In the genomic region with DNA sequence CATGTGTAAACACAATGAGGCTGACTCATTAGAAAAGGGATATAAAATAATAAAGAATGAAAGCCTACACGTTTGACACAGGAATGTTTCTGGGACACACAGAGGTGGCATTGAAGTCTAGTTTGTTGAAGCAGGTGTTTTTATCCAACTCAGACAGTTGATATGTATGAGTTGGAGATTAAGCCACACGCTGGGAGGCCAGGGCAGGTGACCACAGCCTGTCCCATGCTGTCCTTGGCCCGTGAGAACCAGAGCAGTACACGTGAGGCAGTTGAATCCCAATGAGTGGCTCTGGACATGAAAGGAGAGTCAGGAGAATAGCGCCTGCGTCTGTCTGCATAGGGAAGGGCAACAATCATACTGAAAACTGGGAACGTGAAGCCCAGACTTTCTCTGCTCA, we compare ENCODE assay signal across 24 mouse cellular contexts. TPM values are rescaled to one million over a fixed set of nuclear protein-coding genes. Genes with fewer than 3 reads are reported as not detected.
DNase-seq lines count a peak whose midpoint lies in the region; ATAC-seq lines count a peak whose summit lies in the region.
"Had no signal": no experiment of that assay in that cellular context is flagged by ENCODE, and none has a peak within 500 bp of the region (broad histone marks: within the 10 kb centered on the region; RNA-seq: fewer than 3 reads in every experiment).

No protein-coding gene starts in this region.

- no peak overlapping the region for H3K4me3 ChIP-seq in embryonic facial prominence, embryonic 12.5 days
- no peak overlapping the region for H3K4me3 ChIP-seq in embryonic facial prominence, embryonic 10.5 days
- H3K4me3 ChIP-seq in heart, embryonic 14.5 days (ENCODE audit: control insufficient read depth in 1 of 2, insufficient read depth in 1 of 2, low read depth in 1 of 2, low read length in 2 of 2) = no peak overlapping the region
- no peak overlapping the region for H3K4me3 ChIP-seq in embryonic facial prominence, embryonic 14.5 days (ENCODE audit: low read depth, low read length)
- no peak overlapping the region for H3K4me3 ChIP-seq in stomach, embryonic 16.5 days (replicated peaks; ENCODE audit: low read length)
- H3K4me3 ChIP-seq: embryonic facial prominence, embryonic 13.5 days; erythroblast, embryonic 14.5 days; forebrain, embryonic 15.5 days; hindbrain, embryonic 10.5 days had no signal

- DNase-seq in embryonic facial prominence, embryonic 10.5 days (ENCODE audit: low spot score) = no peak
- DNase-seq in heart, postnatal 4 days = no peak
- no peak for DNase-seq in embryonic facial prominence, embryonic 14.5 days (ENCODE audit: low spot score)
- no peak for DNase-seq in ovary, postnatal 10 days (ENCODE audit: low spot score)
- DNase-seq: adrenal gland, adult 8-10 months; adrenal gland, postnatal 36 days; B cell, adult 2 months; cerebellum, adult 11 months; cerebellum, adult 8-10 months; cerebellum, postnatal 14 days; embryo, embryonic 11 days; gastrocnemius, postnatal 10 days had no signal

- H3K27ac ChIP-seq in embryonic facial prominence, embryonic 12.5 days = 0 out of 2 replicates have a peak overlapping the region, but pooled peaks have one; percentile 70
- no peak overlapping the region for H3K27ac ChIP-seq in embryonic facial prominence, embryonic 10.5 days (replicated peaks)
- H3K27ac ChIP-seq in heart, embryonic 14.5 days (replicated peaks in 1 of 2; ENCODE audit: control insufficient read depth in 1 of 2, insufficient read depth in 1 of 2, low read depth in 2 of 2, low read length in 2 of 2) = peak overlapping the region; percentile 45 to 48; a peak in 3 of 4 replicates
- peak overlapping the region; percentile 11; the same call in 1 of the 2 replicates for H3K27ac ChIP-seq in embryonic facial prominence, embryonic 14.5 days (replicated peaks; ENCODE audit: low read depth, low read length)
- H3K27ac ChIP-seq in stomach, embryonic 16.5 days (ENCODE audit: low read length) = no peak overlapping the region
- H3K27ac ChIP-seq: forebrain, embryonic 15.5 days; hindbrain, embryonic 10.5 days; hindbrain, embryonic 14.5 days had no signal

- no peak overlapping the region for H3K4me2 ChIP-seq in embryonic facial prominence, embryonic 12.5 days (replicated peaks)
- no peak overlapping the region for H3K4me2 ChIP-seq in heart, embryonic 14.5 days (ENCODE audit: low read length)
- H3K4me2 ChIP-seq in embryonic facial prominence, embryonic 14.5 days (ENCODE audit: low read depth, low read length) = no peak overlapping the region
- H3K4me2 ChIP-seq in stomach, embryonic 16.5 days (ENCODE audit: low read depth, low read length) = no peak overlapping the region
- H3K4me2 ChIP-seq: embryonic facial prominence, embryonic 13.5 days; forebrain, embryonic 15.5 days; hindbrain, embryonic 14.5 days had no signal

- 78% methylated on average over 7 of the region's 7 CpGs for WGBS in embryonic facial prominence, embryonic 12.5 days
- WGBS in embryonic facial prominence, embryonic 10.5 days = 89% methylated on average over 7 of the region's 7 CpGs
- WGBS in heart, embryonic 14.5 days = 75% methylated on average over 7 of the region's 7 CpGs
- 74% methylated on average over 7 of the region's 7 CpGs for WGBS in embryonic facial prominence, embryonic 14.5 days
- whole genome bisulfite sequencing in stomach, embryonic 16.5 days = 64% methylated on average over 7 of the region's 7 CpGs

- H3K9me3 ChIP-seq in embryonic facial prominence, embryonic 12.5 days = no peaks in the 10 kb centered on the region
- H3K9me3 ChIP-seq in embryonic facial prominence, embryonic 10.5 days = no peaks in the 10 kb centered on the region
- no peaks in the 10 kb centered on the region for H3K9me3 ChIP-seq in heart, embryonic 14.5 days (ENCODE audit: control insufficient read depth, low read length)
- no peaks in the 10 kb centered on the region for H3K9me3 ChIP-seq in embryonic facial prominence, embryonic 14.5 days (ENCODE audit: control insufficient read depth, low read length)
- no peaks in the 10 kb centered on the region for H3K9me3 ChIP-seq in stomach, embryonic 16.5 days (replicated peaks; ENCODE audit: control insufficient read depth, low read length)
- H3K9me3 ChIP-seq: embryonic facial prominence, embryonic 13.5 days; forebrain, embryonic 15.5 days; G1E; hindbrain, embryonic 10.5 days had no signal

- ATAC-seq in embryonic facial prominence, embryonic 12.5 days (ENCODE audit: insufficient number of reproducible peaks, insufficient read depth, low FRiP score, low TSS enrichment) = no peak
- no peak for ATAC-seq in heart, embryonic 14.5 days (ENCODE audit: insufficient number of reproducible peaks, insufficient read depth, low FRiP score, low read depth)
- ATAC-seq in embryonic facial prominence, embryonic 14.5 days (ENCODE audit: low read depth) = no peak
- ATAC-seq in stomach, embryonic 16.5 days (ENCODE audit: insufficient read depth, low FRiP score) = peak; percentile 65; the same call in 1 of the 2 replicates
- ATAC-seq: CD4-positive, CD25-positive, alpha-beta regulatory T cell, adult 4 months; forebrain, embryonic 15.5 days; intestine, embryonic 16.5 days had no signal

- H3K36me3 ChIP-seq in embryonic facial prominence, embryonic 12.5 days = no peaks in the 10 kb centered on the region
- H3K36me3 ChIP-seq in embryonic facial prominence, embryonic 10.5 days (replicated peaks) = no peaks in the 10 kb centered on the region
- no peaks in the 10 kb centered on the region for H3K36me3 ChIP-seq in heart, embryonic 14.5 days (ENCODE audit: control insufficient read depth, insufficient read depth, low read length)
- no peaks in the 10 kb centered on the region for H3K36me3 ChIP-seq in embryonic facial prominence, embryonic 14.5 days (ENCODE audit: control insufficient read depth, insufficient read depth, low read length)
- no peaks in the 10 kb centered on the region for H3K36me3 ChIP-seq in stomach, embryonic 16.5 days (ENCODE audit: control insufficient read depth, insufficient read depth, low read length)
- H3K36me3 ChIP-seq: embryonic facial prominence, embryonic 13.5 days; forebrain, embryonic 15.5 days; G1E; hindbrain, embryonic 10.5 days had no signal

- H3K27me3 ChIP-seq in embryonic facial prominence, embryonic 12.5 days = no peaks in the 10 kb centered on the region
- H3K27me3 ChIP-seq in embryonic facial prominence, embryonic 10.5 days (replicated peaks; ENCODE audit: low read depth, poor library complexity, severe bottlenecking) = no peaks in the 10 kb centered on the region
- no peaks in the 10 kb centered on the region for H3K27me3 ChIP-seq in heart, embryonic 14.5 days (ENCODE audit: control insufficient read depth, insufficient read depth, low read length)
- H3K27me3 ChIP-seq in embryonic facial prominence, embryonic 14.5 days (replicated peaks; ENCODE audit: control insufficient read depth, insufficient read depth, low read length) = no peaks in the 10 kb centered on the region
- H3K27me3 ChIP-seq in stomach, embryonic 16.5 days (ENCODE audit: control insufficient read depth, insufficient read depth, low read length) = no peaks in the 10 kb centered on the region
- H3K27me3 ChIP-seq: embryonic facial prominence, embryonic 13.5 days; forebrain, embryonic 15.5 days had no signal

- H3K9ac ChIP-seq in embryonic facial prominence, embryonic 12.5 days = no peak overlapping the region
- no peak overlapping the region for H3K9ac ChIP-seq in heart, embryonic 14.5 days (ENCODE audit: low read length)
- no peak overlapping the region for H3K9ac ChIP-seq in embryonic facial prominence, embryonic 14.5 days (ENCODE audit: low read depth, low read length)
- H3K9ac ChIP-seq in stomach, embryonic 16.5 days (ENCODE audit: low read length) = no peak overlapping the region
- H3K9ac ChIP-seq: embryonic facial prominence, embryonic 13.5 days; forebrain, embryonic 15.5 days; hindbrain, embryonic 14.5 days had no signal

- peaks cover 25% of the 10 kb centered on the region for H3K4me1 ChIP-seq in embryonic facial prominence, embryonic 12.5 days
- peaks cover 10% of the 10 kb centered on the region for H3K4me1 ChIP-seq in embryonic facial prominence, embryonic 10.5 days
- peaks cover 8 to 15% of the 10 kb centered on the region in 2 experiments; a peak in 3 of 4 replicates for H3K4me1 ChIP-seq in heart, embryonic 14.5 days (ENCODE audit: control insufficient read depth in 2 of 2, insufficient read depth in 2 of 2, low read length in 2 of 2)
- peaks cover 18% of the 10 kb centered on the region for H3K4me1 ChIP-seq in embryonic facial prominence, embryonic 14.5 days (ENCODE audit: control insufficient read depth, insufficient read depth, low read length)
- H3K4me1 ChIP-seq in stomach, embryonic 16.5 days (ENCODE audit: control insufficient read depth, insufficient read depth, low read length) = peaks cover 11% of the 10 kb centered on the region

RNA-seq across cellular contexts. Expression of gene Ankrd55, which starts 38.2 kb away (rescaled TPM):
- 1.8 and 2.1 TPM in 2 replicates for polyA plus RNA-seq in embryonic facial prominence, embryonic 12.5 days (2016; fragmentation: Nextera tagmentation; extraction: Ambion mirVana)
- polyA plus RNA-seq in embryonic facial prominence, embryonic 10.5 days (2016; fragmentation: Nextera tagmentation; extraction: Ambion mirVana) = 0.33 and 0.49 TPM in 2 replicates
- 0.08 TPM in 2 replicates for polyA plus RNA-seq in heart, embryonic 14.5 days (2014; fragmentation: Nextera tagmentation; extraction: Ambion mirVana)
- not detected for total RNA-seq in heart, postnatal 4 days (2021)
- 0.92 and 1.2 TPM in 2 replicates for polyA plus RNA-seq in embryonic facial prominence, embryonic 14.5 days (2014; fragmentation: Nextera tagmentation; extraction: Ambion mirVana)
- polyA plus RNA-seq in stomach, embryonic 16.5 days (2015; fragmentation: Nextera tagmentation; extraction: Ambion mirVana) = 0.39 and 0.46 TPM in 2 replicates
- total RNA-seq: common myeloid progenitor, adult 5-6 weeks; gastrocnemius, postnatal 10 days had no signal
- polyA plus RNA-seq: erythroblast, embryonic 14.5 days; G1E had no signal

Comparison
In these comparisons a context has a peak if more than half of its experiments do, and no peak if none do; other contexts are left out.
1. H3K27ac ChIP-seq: peak in embryonic facial prominence, embryonic 12.5 days (single experiment), heart, embryonic 14.5 days (2 of 2) and embryonic facial prominence, embryonic 14.5 days (single experiment); none in embryonic facial prominence, embryonic 10.5 days (single experiment) and stomach, embryonic 16.5 days (single experiment).